Mouse (Mus musculus) spleen, adult 2 months (tissue): ENCODE data around the gene Pfdn2.

Source experiments
- CTCF ChIP-seq: fragments of 200-500 bp; IDR thresholded peaks from 2 replicates; pipeline ENCODE4 v1.5.1; 2011; ENCODE audit warnings: mild to moderate bottlenecking, inconsistent platforms; ENCODE audit not compliant: insufficient read depth, insufficient read length, insufficient replicate concordance; ENCODE audit errors: extremely low read depth
- POLR2A ChIP-seq: fragments of 200-500 bp; IDR thresholded peaks from 2 replicates; pipeline ENCODE4 v1.6.1; 2011; ENCODE audit warnings: low read depth, low read length, inconsistent platforms

GRCm38 (mm10) chr1:171330216-171330560 is 15.3 kb upstream of the Pfdn2 start:
- no peak for TF ChIP-seq CTCF
- no peak for TF ChIP-seq POLR2A
